Mouse (Mus musculus) fat pad, adult 2 months (tissue): ENCODE data around the gene Slc4a5.

Experiments used
- DNase-seq: peaks from one replicate; pipeline ENCODE4 v3.0.0-alpha.2; 2011; ENCODE audit warnings: low read depth, low spot score; ENCODE audit errors: extremely low read depth

Gene Slc4a5

GRCm38 (mm10) chr6:83349274-83349958 lies 129.8 kb downstream of the Slc4a5 start:
- no peak for DNase-seq

DNA sequence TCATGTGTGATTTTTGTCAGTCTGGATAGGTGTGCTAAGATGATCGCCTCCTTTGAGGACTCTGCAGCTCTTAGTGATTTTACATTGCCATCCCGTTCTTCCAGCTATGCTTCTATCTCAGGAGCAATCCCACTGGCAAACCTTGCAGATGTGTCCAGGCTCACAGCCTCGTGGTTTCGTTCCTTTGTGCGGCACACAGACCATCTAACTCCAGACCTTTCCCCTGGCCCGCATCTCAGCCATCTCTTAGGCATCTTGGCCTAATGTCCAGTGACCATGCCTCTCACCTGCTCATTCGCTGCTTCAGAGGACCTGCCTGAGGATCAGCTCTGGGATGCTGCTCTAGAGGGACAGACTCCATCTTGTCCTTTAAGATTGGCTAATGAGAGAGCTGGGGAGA lies 130.5 kb downstream of the Slc4a5 start:
- no peak for DNase-seq

DNA sequence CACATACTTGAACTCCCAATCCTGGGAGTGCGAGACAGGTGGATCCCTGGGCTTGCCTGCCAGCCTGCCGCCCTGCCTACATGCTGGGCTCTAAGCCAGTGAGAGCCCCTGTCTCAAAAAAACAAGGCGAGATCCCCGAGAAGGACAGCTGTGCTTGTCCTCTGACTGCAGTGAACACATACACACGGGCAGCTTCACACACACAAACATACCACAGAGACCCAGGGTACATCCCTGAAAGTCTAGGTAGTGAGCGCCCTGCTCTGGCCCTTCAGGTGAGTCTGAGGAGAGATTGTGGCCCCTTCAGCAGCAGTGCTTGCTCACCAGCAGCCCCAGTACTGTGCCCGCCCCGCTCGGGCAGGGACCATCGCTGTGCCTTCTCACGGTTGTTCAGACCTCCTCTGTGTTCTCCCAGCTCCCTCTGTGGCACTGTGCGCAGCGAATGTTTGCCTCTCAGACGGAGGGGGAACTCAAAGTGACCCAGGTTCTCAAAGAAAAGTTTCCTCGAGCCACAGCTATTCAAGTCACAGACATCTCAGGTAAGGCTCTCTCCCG lies 131.3 kb downstream of the Slc4a5 start:
- no peak for DNase-seq

DNA sequence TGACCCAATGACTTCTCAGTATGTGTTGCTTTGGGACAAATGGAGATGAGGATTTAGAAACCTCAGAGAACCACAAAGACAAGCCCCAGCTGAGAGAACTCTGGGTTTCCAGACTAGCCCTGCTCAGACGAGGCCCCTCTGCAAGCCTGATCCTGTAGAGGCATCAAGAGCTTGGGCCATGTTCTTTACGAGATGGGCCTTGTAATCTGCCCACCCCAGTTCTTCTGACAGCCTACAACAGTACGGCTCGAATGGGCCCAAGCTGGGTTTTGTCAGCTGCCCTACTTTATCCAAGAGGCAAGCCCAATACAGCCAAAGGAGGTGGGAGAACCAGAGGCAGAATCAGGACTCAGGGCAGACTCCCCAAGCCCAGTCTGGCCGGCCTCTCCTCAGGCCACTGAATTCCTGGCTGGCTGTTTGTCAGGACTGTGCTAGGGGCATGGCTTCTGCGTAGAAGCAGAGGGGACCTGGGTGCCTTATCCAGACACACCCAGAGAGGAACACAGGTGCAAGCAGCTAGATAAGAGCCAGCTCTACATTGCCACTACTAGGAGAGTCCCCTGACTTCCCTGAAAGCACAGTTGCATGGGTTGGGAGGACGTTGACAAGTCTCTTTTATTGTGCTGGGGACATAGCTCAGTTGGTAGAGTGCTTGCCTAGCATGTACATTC lies 132.0 kb downstream of the Slc4a5 start:
- DNase-seq = no peak

DNA sequence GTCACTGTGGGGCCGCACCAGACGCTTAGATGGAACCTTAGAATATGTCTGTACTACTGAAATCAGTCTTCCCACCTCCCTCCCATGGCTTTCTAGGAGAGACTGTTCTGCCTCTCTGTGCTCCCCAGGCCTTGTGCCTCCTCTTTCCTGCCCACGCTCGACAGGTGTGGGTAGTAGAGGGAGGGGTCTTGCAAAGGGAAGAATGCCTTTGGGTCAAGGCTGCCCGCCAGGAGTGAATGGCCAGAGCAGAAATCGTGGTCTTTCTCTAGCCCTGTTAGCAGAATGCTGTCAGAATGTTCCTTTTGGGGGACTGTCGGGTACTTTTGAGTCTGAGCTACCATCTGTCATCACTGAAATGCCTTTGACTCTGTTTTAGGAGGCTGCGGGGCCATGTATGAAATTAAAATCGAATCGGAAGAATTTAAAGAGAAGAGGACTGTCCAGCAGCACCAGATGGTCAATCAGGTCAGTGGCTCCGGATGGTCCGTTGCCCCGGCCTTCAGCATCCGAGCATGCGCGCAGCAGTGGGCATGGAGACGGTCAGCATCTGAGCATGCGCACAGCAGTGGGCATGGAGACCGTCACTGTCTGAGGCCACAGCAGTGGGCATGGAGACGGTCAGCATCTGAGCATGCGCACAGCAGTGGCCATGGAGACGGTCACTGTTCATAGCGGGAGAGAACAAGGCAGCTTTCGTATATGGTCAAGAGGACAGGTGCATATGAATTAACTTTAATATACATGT lies 133.2 kb downstream of the Slc4a5 start:
- DNase-seq = no peak
